Mouse (Mus musculus) adrenal gland, adult (tissue): ENCODE data around the gene Zc3h18.

Source experiments
- DNase-seq, 2 experiments: peaks; one replicate each; pipeline ENCODE4 v3.0.0; 2022 to 2023; ENCODE audit warnings: low spot score in 1 of 2; ENCODE audit not compliant: inconsistent age in 2 of 2

Gene Zc3h18

GRCm38 (mm10) chr8:122376365-122377231, at the start of gene Zc3h18:
Zc3h18 (plus strand) TSS chr8:122376609.
- DNase-seq: peak; percentile 99 to 100

GRCm38 (mm10) chr8:122329072-122329471, 47.3 kb upstream of the Zc3h18 start:
- DNase-seq: no peak

GRCm38 (mm10) chr8:122329553-122330239, 46.7 kb upstream of the Zc3h18 start:
- DNase-seq: no peak

- no peak for DNase-seq
These were observed 45.8 kb upstream of the Zc3h18 start for GRCm38 (mm10) chr8:122330446-122331133.

GRCm38 (mm10) chr8:122331134-122331523, 45.3 kb upstream of the Zc3h18 start:
- DNase-seq: peak; percentile 56 to 68

GRCm38 (mm10) chr8:122332753-122333506, 43.5 kb upstream of the Zc3h18 start:
- DNase-seq: peak; percentile 86 to 95

- no peak for DNase-seq
These were observed 42.9 kb upstream of the Zc3h18 start for GRCm38 (mm10) chr8:122333531-122333930.

GRCm38 (mm10) chr8:122334791-122335490, 41.5 kb upstream of the Zc3h18 start:
- no peak for DNase-seq

- peak in 1 of 2 experiments; percentile 23 for DNase-seq
These were observed 40.7 kb upstream of the Zc3h18 start for GRCm38 (mm10) chr8:122335638-122336250.

- DNase-seq: peak; percentile 62 to 77
These were observed 40.0 kb upstream of the Zc3h18 start for GRCm38 (mm10) chr8:122336251-122336910.

GRCm38 (mm10) chr8:122338852-122339251, 37.6 kb upstream of the Zc3h18 start:
- DNase-seq: no peak

- no peak for DNase-seq
These were observed 35.6 kb upstream of the Zc3h18 start for GRCm38 (mm10) chr8:122340761-122341160.

GRCm38 (mm10) chr8:122341790-122342189, 34.6 kb upstream of the Zc3h18 start:
- no peak for DNase-seq

- DNase-seq: no peak
These were observed 34.0 kb upstream of the Zc3h18 start for GRCm38 (mm10) chr8:122342362-122342761.

GRCm38 (mm10) chr8:122342806-122343209, 33.6 kb upstream of the Zc3h18 start:
- peak in 1 of 2 experiments; percentile 49 for DNase-seq

GRCm38 (mm10) chr8:122343341-122343740, 33.1 kb upstream of the Zc3h18 start:
- DNase-seq: no peak

- DNase-seq: peak in 1 of 2 experiments; percentile 48
These were observed 32.7 kb upstream of the Zc3h18 start for GRCm38 (mm10) chr8:122343758-122344157.

- DNase-seq: no peak
These were observed 32.2 kb upstream of the Zc3h18 start for GRCm38 (mm10) chr8:122344219-122344618.
